Mouse (Mus musculus): ENCODE results near the gene Pou3f1. TPM values are rescaled to one million over a fixed set of nuclear protein-coding genes. Genes with fewer than 3 reads are reported as not detected.

Pou3f1 gene
- 12.8 and 14.9 TPM in 2 replicates for polyA plus RNA-seq (2011; ENCODE audit: insufficient read depth, insufficient read length, low read depth, missing spikeins)

DNA sequence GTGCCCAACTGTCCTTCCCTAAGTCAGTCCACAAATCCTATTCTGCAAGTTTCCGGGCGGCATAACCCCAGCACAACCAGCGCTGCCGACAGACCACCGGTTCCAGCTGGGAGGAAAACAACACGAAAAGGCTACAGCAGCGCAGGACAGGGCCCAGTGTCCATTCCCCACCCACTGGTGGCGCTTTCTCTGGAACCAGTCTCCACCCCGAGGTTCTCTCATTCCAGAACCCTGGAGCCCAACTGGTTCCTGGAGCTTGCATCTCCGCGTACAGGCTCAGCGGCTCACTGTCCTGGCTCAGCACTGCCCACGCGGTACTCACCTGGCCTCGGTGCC lies at the start of gene Pou3f1:
Gene Pou3f1 (plus strand): TSS at position 290 of the 336 bp plus-strand sequence.
- H3K9ac ChIP-seq (ENCODE audit: low read depth, poor library complexity, severe bottlenecking), result peak within 1 kb of the TSS; percentile 90
- peak within 1 kb of the TSS; percentile 83 for H3K4me3 ChIP-seq (ENCODE audit: low read depth, low read length)
- no peak within 1 kb of the TSS for H3K27ac ChIP-seq (ENCODE audit: insufficient read depth, low read length)
- peaks cover 16% of the 10 kb centered on the region for H3K27me3 ChIP-seq (ENCODE audit: control insufficient read depth, insufficient read depth, low read length, poor library complexity, severe bottlenecking)
- no peaks in the 10 kb centered on the region for H3K9me3 ChIP-seq (replicated peaks; ENCODE audit: control insufficient read depth, insufficient read depth, low read length, poor library complexity, severe bottlenecking)
- no peak for TF ChIP-seq CTCF (IDR thresholded peaks at IDR 0.05; ENCODE audit: low read depth, low read length)
- TF ChIP-seq EP300 (IDR thresholded peaks at IDR 0.05; ENCODE audit: insufficient read depth, low read depth, low read length), result no peak
- TF ChIP-seq POLR2A (IDR thresholded peaks at IDR 0.05; ENCODE audit: insufficient read depth, low read length), result no peak
- 0 out of 2 replicates have a peak, but pooled peaks cover 3% of the 10 kb centered on the region for H3K36me3 ChIP-seq (ENCODE audit: control insufficient read depth, insufficient read depth, low read length, poor library complexity, severe bottlenecking)
- peaks cover 4% of the 10 kb centered on the region for H3K4me1 ChIP-seq (ENCODE audit: control insufficient read depth, insufficient read depth, low read length)

DNA sequence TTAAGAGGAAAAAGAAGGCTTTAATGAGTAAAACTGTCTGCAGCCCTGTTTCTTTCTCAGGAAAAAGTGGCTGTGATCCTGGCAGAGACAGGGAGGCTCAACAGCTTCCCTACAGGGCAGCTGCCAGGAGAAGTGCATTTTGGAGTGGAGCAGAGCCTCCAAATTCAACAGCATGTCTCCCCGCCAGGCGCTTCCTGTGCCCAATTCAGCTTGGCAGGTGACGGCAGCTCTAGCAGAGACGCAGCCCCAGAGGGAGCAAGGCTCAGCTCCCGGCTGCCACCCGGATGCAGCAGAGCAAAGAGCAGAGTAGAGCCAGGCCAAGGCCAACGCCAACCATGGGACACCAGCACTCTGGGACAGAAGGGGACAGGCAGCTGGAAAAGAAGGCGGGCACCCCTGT lies 49.4 kb upstream of the Pou3f1 start:
- no peak for TF ChIP-seq POLR2A (IDR thresholded peaks at IDR 0.05; ENCODE audit: insufficient read depth, low read length)
- no peak for TF ChIP-seq CTCF (IDR thresholded peaks at IDR 0.05; ENCODE audit: low read depth, low read length)
- no peak for TF ChIP-seq EP300 (IDR thresholded peaks at IDR 0.05; ENCODE audit: insufficient read depth, low read depth, low read length)
- Histone ChIP-seq H3K27me3 (ENCODE audit: control insufficient read depth, insufficient read depth, low read length, poor library complexity, severe bottlenecking) (no peaks in the 10 kb centered on the region), H3K4me1 (ENCODE audit: control insufficient read depth, insufficient read depth, low read length) (peaks cover 8% of the 10 kb centered on the region), H3K36me3 (ENCODE audit: control insufficient read depth, insufficient read depth, low read length, poor library complexity, severe bottlenecking) (no peaks in the 10 kb centered on the region), H3K9ac (ENCODE audit: low read depth, poor library complexity, severe bottlenecking) (no peak overlapping the region), H3K27ac (ENCODE audit: insufficient read depth, low read length) (no peak overlapping the region), H3K9me3 (replicated peaks; ENCODE audit: control insufficient read depth, insufficient read depth, low read length, poor library complexity, severe bottlenecking) (no peaks in the 10 kb centered on the region), H3K4me3 (ENCODE audit: low read depth, low read length) (no peak overlapping the region)

DNA sequence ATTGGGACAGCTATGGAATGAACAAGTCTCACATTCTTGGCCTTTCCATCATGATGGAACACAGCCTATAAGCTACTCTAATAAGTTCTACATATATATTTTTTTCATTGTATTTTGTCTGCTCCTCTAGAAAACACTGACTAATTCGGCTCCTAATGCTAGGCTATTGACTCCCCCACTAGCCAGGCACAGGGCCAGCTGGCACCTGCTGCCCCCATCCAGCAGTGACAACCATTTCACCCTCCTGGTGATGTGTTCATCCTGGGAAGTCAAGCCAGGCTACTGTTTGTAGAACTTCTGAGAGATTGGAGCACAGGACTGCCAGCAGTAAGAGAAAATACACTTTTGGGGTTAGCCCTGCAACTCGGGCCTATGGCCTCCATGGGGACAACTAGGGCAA lies 46.5 kb upstream of the Pou3f1 start:
- H3K9ac ChIP-seq (ENCODE audit: low read depth, poor library complexity, severe bottlenecking), result no peak overlapping the region
- H3K36me3 ChIP-seq (ENCODE audit: control insufficient read depth, insufficient read depth, low read length, poor library complexity, severe bottlenecking), result no peaks in the 10 kb centered on the region
- peaks cover 12% of the 10 kb centered on the region for H3K4me1 ChIP-seq (ENCODE audit: control insufficient read depth, insufficient read depth, low read length)
- TF ChIP-seq POLR2A (IDR thresholded peaks at IDR 0.05; ENCODE audit: insufficient read depth, low read length) (no peak), EP300 (IDR thresholded peaks at IDR 0.05; ENCODE audit: insufficient read depth, low read depth, low read length) (no peak), CTCF (IDR thresholded peaks at IDR 0.05; ENCODE audit: low read depth, low read length) (no peak)
- no peak overlapping the region for H3K4me3 ChIP-seq (ENCODE audit: low read depth, low read length)
- no peaks in the 10 kb centered on the region for H3K9me3 ChIP-seq (replicated peaks; ENCODE audit: control insufficient read depth, insufficient read depth, low read length, poor library complexity, severe bottlenecking)
- H3K27ac ChIP-seq (ENCODE audit: insufficient read depth, low read length), result no peak overlapping the region
- no peaks in the 10 kb centered on the region for H3K27me3 ChIP-seq (ENCODE audit: control insufficient read depth, insufficient read depth, low read length, poor library complexity, severe bottlenecking)

DNA sequence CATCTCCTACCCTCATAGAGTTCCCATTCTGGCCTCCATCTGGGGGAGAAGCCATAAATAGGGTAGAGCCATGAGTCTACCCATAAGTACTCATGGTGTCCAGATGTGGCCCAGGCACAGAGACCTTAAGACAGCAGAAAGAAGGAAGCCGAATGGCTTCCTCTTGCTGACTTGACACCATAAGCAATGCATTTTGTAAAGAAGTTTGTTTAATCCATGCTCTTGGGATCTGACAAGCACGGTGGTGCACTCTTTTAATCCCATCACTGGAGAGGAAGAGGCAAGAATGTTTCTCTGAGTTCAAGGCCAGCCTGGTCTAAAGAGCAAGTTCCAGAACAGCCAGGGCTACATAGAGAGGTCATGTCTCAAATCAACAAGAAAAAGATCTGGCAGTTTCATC lies 45.9 kb upstream of the Pou3f1 start, which contains the start of gene 3100002H09Rik:
Gene 3100002H09Rik (minus strand): TSS at position 101 of the 400 bp plus-strand sequence.
- H3K36me3 ChIP-seq (ENCODE audit: control insufficient read depth, insufficient read depth, low read length, poor library complexity, severe bottlenecking), result no peaks in the 10 kb centered on the region
- H3K4me3 ChIP-seq (ENCODE audit: low read depth, low read length), result no peak within 1 kb of the TSS
- TF ChIP-seq POLR2A (IDR thresholded peaks at IDR 0.05; ENCODE audit: insufficient read depth, low read length) (no peak), CTCF (IDR thresholded peaks at IDR 0.05; ENCODE audit: low read depth, low read length) (no peak), EP300 (IDR thresholded peaks at IDR 0.05; ENCODE audit: insufficient read depth, low read depth, low read length) (no peak)
- no peak within 1 kb of the TSS for H3K27ac ChIP-seq (ENCODE audit: insufficient read depth, low read length)
- H3K4me1 ChIP-seq (ENCODE audit: control insufficient read depth, insufficient read depth, low read length), result peaks cover 12% of the 10 kb centered on the region
- no peak within 1 kb of the TSS for H3K9ac ChIP-seq (ENCODE audit: low read depth, poor library complexity, severe bottlenecking)
- no peaks in the 10 kb centered on the region for H3K27me3 ChIP-seq (ENCODE audit: control insufficient read depth, insufficient read depth, low read length, poor library complexity, severe bottlenecking)
- H3K9me3 ChIP-seq (replicated peaks; ENCODE audit: control insufficient read depth, insufficient read depth, low read length, poor library complexity, severe bottlenecking), result no peaks in the 10 kb centered on the region

DNA sequence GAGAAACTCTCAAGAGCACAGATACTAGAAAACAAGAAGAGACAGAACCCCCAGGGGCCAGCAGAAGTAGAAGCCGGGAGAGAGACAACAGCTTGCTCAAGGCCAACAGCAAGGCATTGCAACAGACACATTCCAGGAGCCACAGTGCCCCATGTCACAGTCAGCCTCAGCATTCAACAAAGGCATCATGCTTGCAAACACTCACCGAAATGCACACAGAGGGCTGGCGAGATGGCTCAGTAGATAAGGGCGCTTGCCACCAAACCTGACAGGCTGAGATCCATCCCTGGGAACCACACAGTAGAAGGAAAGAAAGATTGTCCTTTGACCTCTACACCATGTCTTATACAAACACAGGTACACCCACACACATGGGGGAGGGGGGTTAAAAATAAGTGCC lies 44.8 kb upstream of the Pou3f1 start:
- TF ChIP-seq CTCF (IDR thresholded peaks at IDR 0.05; ENCODE audit: low read depth, low read length) (no peak), POLR2A (IDR thresholded peaks at IDR 0.05; ENCODE audit: insufficient read depth, low read length) (no peak), EP300 (IDR thresholded peaks at IDR 0.05; ENCODE audit: insufficient read depth, low read depth, low read length) (no peak)
- Histone ChIP-seq H3K9me3 (replicated peaks; ENCODE audit: control insufficient read depth, insufficient read depth, low read length, poor library complexity, severe bottlenecking) (no peaks in the 10 kb centered on the region), H3K4me1 (ENCODE audit: control insufficient read depth, insufficient read depth, low read length) (peaks cover 9% of the 10 kb centered on the region), H3K4me3 (ENCODE audit: low read depth, low read length) (no peak overlapping the region), H3K27ac (ENCODE audit: insufficient read depth, low read length) (no peak overlapping the region), H3K9ac (ENCODE audit: low read depth, poor library complexity, severe bottlenecking) (no peak overlapping the region), H3K36me3 (ENCODE audit: control insufficient read depth, insufficient read depth, low read length, poor library complexity, severe bottlenecking) (no peaks in the 10 kb centered on the region), H3K27me3 (ENCODE audit: control insufficient read depth, insufficient read depth, low read length, poor library complexity, severe bottlenecking) (no peaks in the 10 kb centered on the region)

DNA sequence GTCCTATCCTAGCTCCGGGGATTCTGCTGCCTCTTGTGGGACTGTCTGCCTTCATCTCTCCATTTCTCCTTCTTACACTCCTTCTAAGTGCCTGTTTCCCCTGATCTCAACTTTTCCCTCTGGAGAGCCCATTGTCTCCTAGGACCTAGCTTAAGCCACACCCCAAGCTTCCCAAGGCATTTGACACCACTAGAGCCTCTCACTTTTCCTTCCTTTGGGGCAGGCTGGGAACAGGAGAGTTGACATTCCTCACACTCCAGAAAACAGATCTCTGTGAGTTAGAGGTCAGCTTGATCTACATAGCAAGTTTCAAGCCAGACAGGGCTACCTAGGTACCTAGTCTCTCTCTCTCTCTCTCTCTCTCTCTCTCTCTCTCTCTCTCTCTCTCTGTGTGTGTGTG lies 42.4 kb upstream of the Pou3f1 start:
- Histone ChIP-seq H3K4me1 (ENCODE audit: control insufficient read depth, insufficient read depth, low read length) (peaks cover 9% of the 10 kb centered on the region), H3K27me3 (ENCODE audit: control insufficient read depth, insufficient read depth, low read length, poor library complexity, severe bottlenecking) (no peaks in the 10 kb centered on the region)

More for the DNA sequence above, 42.4 kb upstream of the Pou3f1 start:
- Histone ChIP-seq H3K27ac (ENCODE audit: insufficient read depth, low read length) (peak overlapping the region; percentile 70), H3K9me3 (replicated peaks; ENCODE audit: control insufficient read depth, insufficient read depth, low read length, poor library complexity, severe bottlenecking) (no peaks in the 10 kb centered on the region), H3K4me3 (ENCODE audit: low read depth, low read length) (no peak overlapping the region), H3K36me3 (ENCODE audit: control insufficient read depth, insufficient read depth, low read length, poor library complexity, severe bottlenecking) (no peaks in the 10 kb centered on the region), H3K9ac (ENCODE audit: low read depth, poor library complexity, severe bottlenecking) (no peak overlapping the region)
- TF ChIP-seq CTCF (IDR thresholded peaks at IDR 0.05; ENCODE audit: low read depth, low read length) (no peak), EP300 (IDR thresholded peaks at IDR 0.05; ENCODE audit: insufficient read depth, low read depth, low read length) (no peak), POLR2A (IDR thresholded peaks at IDR 0.05; ENCODE audit: insufficient read depth, low read length) (no peak)
